Comparison of ENCODE assay signal across 21 mouse cellular contexts in the genomic region with DNA sequence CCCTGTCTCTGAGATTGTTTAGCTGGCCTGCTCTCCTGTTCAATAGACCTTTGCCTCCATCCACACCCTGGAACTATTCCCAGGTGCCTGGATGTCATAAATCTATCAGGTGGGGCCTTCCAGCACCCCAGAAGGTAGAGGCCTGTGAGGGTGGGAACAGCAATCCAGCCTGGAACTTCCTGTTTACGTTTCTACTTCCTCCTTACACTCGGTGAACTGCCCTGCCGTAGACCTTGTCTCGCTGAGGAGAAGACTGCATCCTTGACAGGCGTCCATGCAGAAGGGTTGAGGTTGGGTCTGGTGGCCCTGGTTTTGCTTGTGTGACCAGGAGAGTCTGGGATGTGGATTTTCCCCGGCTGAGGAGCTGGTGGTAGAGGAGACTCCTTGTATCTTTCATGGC. TPM values are rescaled to one million over a fixed set of nuclear protein-coding genes. Genes with fewer than 3 reads are reported as not detected.
"Had no signal": no experiment of that assay in that cellular context is flagged by ENCODE, and none has a peak within 500 bp of the region (broad histone marks: within the 10 kb centered on the region; RNA-seq: fewer than 3 reads in every experiment).

No protein-coding gene starts in this region.

- H3K4me1 ChIP-seq: lung, embryonic 15.5 days; midbrain, embryonic 12.5 days had no signal

- H3K4me3 ChIP-seq: lung, embryonic 15.5 days; midbrain, embryonic 12.5 days had no signal

- H3K27me3 ChIP-seq: lung, embryonic 15.5 days; midbrain, embryonic 12.5 days had no signal

- H3K4me2 ChIP-seq: liver, embryonic 11.5 days; lung, embryonic 15.5 days; midbrain, embryonic 12.5 days had no signal

- H3K9ac ChIP-seq: lung, embryonic 15.5 days; midbrain, embryonic 12.5 days had no signal

- H3K36me3 ChIP-seq: lung, embryonic 15.5 days; midbrain, embryonic 12.5 days had no signal

- H3K9me3 ChIP-seq: lung, embryonic 15.5 days; midbrain, embryonic 12.5 days had no signal

- DNase-seq: kidney, adult 11 months; kidney, adult 9 months; kidney, postnatal 10 days; kidney, postnatal 4 days; layer of hippocampus, postnatal 36 days; left cerebral cortex, postnatal 4 days; lung, postnatal 14 days; right cerebral cortex, postnatal 14 days; thymus, adult 2 months; thymus, postnatal 25 days had no signal

- H3K27ac ChIP-seq: lung, embryonic 15.5 days; macrophage; midbrain, embryonic 12.5 days had no signal

RNA-seq across cellular contexts. Expression of a gene that starts 5.7 kb away (rescaled TPM):
- total RNA-seq: layer of hippocampus, adult 8-10 months; layer of hippocampus, postnatal 36 days; left cerebral cortex, postnatal 4 days; megakaryocyte-erythroid progenitor cell, adult 5-6 weeks; midbrain, postnatal 0 days had no signal
- polyA plus RNA-seq: limb, embryonic 14.5 days; liver, embryonic 11.5 days; liver, embryonic 16.5 days; lung, embryonic 15.5 days; macrophage; midbrain, embryonic 12.5 days; midbrain, postnatal 0 days; neural tube, embryonic 14.5 days; thymus, adult 2 months; urinary bladder, adult 2 months had no signal
